Mouse (Mus musculus): ENCODE measurements at regions not wholly inside any gene's neighbourhood (a gene's known extent, or its start where the extent isn't known, plus 50 kb on each side); places are given as distances from the start of the nearest gene placed in this dataset.
"Not testable (repeated sequence)": the region's sequence is repeated elsewhere in the genome, so short reads cannot be mapped to it uniquely, and the experiment has no call there.

DNA sequence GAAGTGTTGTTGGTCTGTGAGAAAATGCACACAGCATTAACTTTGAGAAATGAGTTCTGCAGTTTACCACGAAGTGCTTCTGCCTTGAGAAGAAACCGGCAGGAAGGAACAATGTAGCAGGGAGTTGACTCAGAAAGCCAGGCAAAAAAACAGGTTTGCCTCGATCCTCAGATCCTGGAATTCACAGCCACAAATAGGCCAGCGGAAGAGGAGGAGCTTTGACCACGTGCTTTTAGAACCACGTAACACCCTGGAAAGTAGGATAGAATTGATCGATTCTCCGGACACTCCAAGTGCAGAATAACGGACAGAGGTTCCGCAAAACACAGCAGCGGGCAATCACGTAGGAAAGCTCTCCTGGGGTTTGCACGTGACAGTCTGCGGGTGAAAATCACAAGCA is 106.0 kb upstream of the Rhobtb1 start:
- WGBS (ENCODE audit: insufficient replicate concordance): 74% methylated on average over 14 of the region's 14 CpGs
- Histone ChIP-seq H3K9me3 (replicated peaks; ENCODE audit: control insufficient read depth, low read length) (no peaks in the 10 kb centered on the region), H3K9ac (ENCODE audit: low read depth, low read length) (no peak overlapping the region), H3K27me3 (ENCODE audit: control insufficient read depth, insufficient read depth, low read length) (no peaks in the 10 kb centered on the region), H3K4me2 (no peak overlapping the region), H3K4me3 (ENCODE audit: low read depth, low read length) (no peak overlapping the region), H3K27ac (ENCODE audit: low read depth, low read length) (no peak overlapping the region), H3K36me3 (ENCODE audit: control insufficient read depth, insufficient read depth, low read length) (no peaks in the 10 kb centered on the region), H3K4me1 (ENCODE audit: control insufficient read depth, insufficient read depth, low read length) (no peaks in the 10 kb centered on the region)
- no peak for ATAC-seq (replicated peaks; ENCODE audit: insufficient number of reproducible peaks, low FRiP score, low TSS enrichment)

DNA sequence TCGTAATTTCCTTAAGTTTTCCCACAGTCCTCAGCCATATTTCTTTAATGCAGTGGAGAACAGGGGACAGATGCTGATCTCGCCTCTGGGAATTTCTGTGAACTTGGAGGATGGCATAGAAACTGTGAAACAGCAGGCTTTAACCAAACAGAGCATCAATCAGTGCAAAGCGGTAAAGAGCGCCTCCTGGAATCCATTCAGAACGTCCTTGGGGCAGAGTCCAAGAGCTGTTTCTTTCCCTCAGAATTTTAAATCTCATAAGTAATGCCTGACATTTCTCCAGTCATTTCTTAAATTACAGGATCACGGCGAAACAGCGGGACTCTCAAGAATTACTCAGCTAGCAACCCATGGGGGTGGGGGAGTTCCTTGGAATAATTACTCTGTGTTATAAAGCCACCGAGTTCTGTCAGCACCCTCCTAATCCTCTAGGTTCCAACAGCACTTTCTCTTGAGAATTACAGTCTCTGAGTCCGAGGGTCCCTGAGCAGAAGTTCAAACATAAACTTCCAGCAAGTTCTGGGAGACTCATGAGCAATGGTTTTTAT is 105.2 kb upstream of the Rhobtb1 start:
- Histone ChIP-seq H3K4me1 (ENCODE audit: control insufficient read depth, insufficient read depth, low read length) (no peaks in the 10 kb centered on the region), H3K9me3 (replicated peaks; ENCODE audit: control insufficient read depth, low read length) (no peaks in the 10 kb centered on the region), H3K9ac (ENCODE audit: low read depth, low read length) (no peak overlapping the region), H3K4me3 (ENCODE audit: low read depth, low read length) (no peak overlapping the region), H3K36me3 (ENCODE audit: control insufficient read depth, insufficient read depth, low read length) (no peaks in the 10 kb centered on the region), H3K27ac (ENCODE audit: low read depth, low read length) (no peak overlapping the region), H3K27me3 (ENCODE audit: control insufficient read depth, insufficient read depth, low read length) (no peaks in the 10 kb centered on the region), H3K4me2 (no peak overlapping the region)
- WGBS (ENCODE audit: insufficient replicate concordance): 53% methylated on average over 10 of the region's 10 CpGs
- no peak for ATAC-seq (replicated peaks; ENCODE audit: insufficient number of reproducible peaks, low FRiP score, low TSS enrichment)

DNA sequence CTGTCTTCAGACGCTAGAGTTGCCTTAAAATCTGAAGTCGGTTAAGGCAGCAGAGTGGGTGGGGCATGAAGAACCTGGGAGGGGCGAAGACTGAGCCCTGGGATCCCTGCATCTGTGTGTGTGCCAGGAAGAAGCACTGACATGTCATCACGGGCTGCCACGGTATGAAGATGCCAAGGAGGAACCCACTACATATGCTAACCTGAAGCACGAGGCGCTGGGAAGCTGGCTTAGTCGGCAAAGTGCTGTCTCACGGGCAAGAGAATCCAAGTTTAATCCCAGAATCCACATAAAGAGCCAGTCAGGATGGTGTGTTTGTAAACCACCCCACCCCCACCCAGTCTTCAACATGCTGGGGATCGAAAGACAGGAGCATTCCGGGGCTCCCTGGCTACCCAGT is 73.2 kb upstream of the Rhobtb1 start:
- no peak overlapping the region for H3K9ac ChIP-seq (ENCODE audit: low read depth, low read length)
- no peak overlapping the region for H3K4me2 ChIP-seq
- no peak for ATAC-seq (replicated peaks; ENCODE audit: insufficient number of reproducible peaks, low FRiP score, low TSS enrichment)
- H3K4me3 ChIP-seq (ENCODE audit: low read depth, low read length): no peak overlapping the region
- H3K27ac ChIP-seq (ENCODE audit: low read depth, low read length): no peak overlapping the region
- no peaks in the 10 kb centered on the region for H3K36me3 ChIP-seq (ENCODE audit: control insufficient read depth, insufficient read depth, low read length)
- H3K9me3 ChIP-seq (replicated peaks; ENCODE audit: control insufficient read depth, low read length): no peaks in the 10 kb centered on the region
- WGBS (ENCODE audit: insufficient replicate concordance): 73% methylated on average over 11 of the region's 11 CpGs
- H3K27me3 ChIP-seq (ENCODE audit: control insufficient read depth, insufficient read depth, low read length): no peaks in the 10 kb centered on the region
- no peaks in the 10 kb centered on the region for H3K4me1 ChIP-seq (ENCODE audit: control insufficient read depth, insufficient read depth, low read length)

DNA sequence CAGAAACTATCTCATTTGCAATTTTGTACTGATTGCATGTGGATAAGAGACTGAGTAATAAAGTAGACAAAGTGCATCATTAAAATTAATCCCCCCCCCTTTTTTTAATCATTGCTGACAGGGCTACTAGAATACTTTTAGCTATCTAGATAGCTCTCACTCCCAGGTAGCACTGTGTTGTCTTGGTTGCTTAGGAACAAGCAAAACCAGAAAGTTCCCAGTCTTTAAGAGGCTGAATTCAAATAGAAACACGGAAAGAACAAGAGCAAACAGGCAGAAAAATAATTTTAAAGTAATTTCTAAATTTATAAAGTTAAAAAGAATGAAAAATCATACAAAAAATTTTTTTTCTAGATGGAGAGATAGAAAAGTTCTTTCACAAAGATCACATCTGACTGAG is 65.0 kb upstream of the Rhobtb1 start:
- H3K9ac ChIP-seq (ENCODE audit: low read depth, low read length): no peak overlapping the region
- 55% methylated on average over 1 of the region's 1 CpGs for WGBS (ENCODE audit: insufficient replicate concordance)
- H3K27me3 ChIP-seq (ENCODE audit: control insufficient read depth, insufficient read depth, low read length): no peaks in the 10 kb centered on the region
- H3K4me1 ChIP-seq (ENCODE audit: control insufficient read depth, insufficient read depth, low read length): no peaks in the 10 kb centered on the region
- H3K9me3 ChIP-seq (replicated peaks; ENCODE audit: control insufficient read depth, low read length): no peaks in the 10 kb centered on the region
- no peak overlapping the region for H3K27ac ChIP-seq (ENCODE audit: low read depth, low read length)
- H3K36me3 ChIP-seq (ENCODE audit: control insufficient read depth, insufficient read depth, low read length): no peaks in the 10 kb centered on the region
- H3K4me2 ChIP-seq: no peak overlapping the region
- ATAC-seq (replicated peaks; ENCODE audit: insufficient number of reproducible peaks, low FRiP score, low TSS enrichment): no peak
- no peak overlapping the region for H3K4me3 ChIP-seq (ENCODE audit: low read depth, low read length)

DNA sequence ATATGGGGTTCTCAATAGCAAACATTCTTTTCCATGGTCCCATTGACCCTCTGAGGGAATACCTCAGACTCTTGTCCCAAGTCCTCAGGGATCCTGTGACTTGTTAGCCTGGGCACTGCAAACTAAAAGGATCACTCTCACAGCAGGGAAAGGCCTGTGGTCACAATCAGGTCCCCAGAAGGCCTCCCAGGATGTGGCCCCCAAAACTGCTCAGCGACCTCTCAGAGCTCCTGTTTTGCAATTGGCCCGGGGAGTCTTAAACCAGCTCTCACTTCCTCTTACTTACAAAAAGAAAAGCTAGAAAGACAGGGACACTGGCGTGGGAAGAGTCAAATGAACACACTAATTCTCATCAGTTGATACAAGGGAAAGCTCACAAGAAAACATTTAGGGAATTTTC is 59.4 kb upstream of the Rhobtb1 start:
- Histone ChIP-seq H3K27ac (ENCODE audit: low read depth, low read length) (no peak overlapping the region), H3K4me1 (ENCODE audit: control insufficient read depth, insufficient read depth, low read length) (no peaks in the 10 kb centered on the region), H3K9me3 (replicated peaks; ENCODE audit: control insufficient read depth, low read length) (no peaks in the 10 kb centered on the region), H3K9ac (ENCODE audit: low read depth, low read length) (no peak overlapping the region), H3K4me3 (ENCODE audit: low read depth, low read length) (no peak overlapping the region), H3K27me3 (ENCODE audit: control insufficient read depth, insufficient read depth, low read length) (no peaks in the 10 kb centered on the region), H3K4me2 (no peak overlapping the region), H3K36me3 (ENCODE audit: control insufficient read depth, insufficient read depth, low read length) (no peaks in the 10 kb centered on the region)
- 70% methylated on average over 3 of the region's 3 CpGs for WGBS (ENCODE audit: insufficient replicate concordance)
- no peak for ATAC-seq (replicated peaks; ENCODE audit: insufficient number of reproducible peaks, low FRiP score, low TSS enrichment)

DNA sequence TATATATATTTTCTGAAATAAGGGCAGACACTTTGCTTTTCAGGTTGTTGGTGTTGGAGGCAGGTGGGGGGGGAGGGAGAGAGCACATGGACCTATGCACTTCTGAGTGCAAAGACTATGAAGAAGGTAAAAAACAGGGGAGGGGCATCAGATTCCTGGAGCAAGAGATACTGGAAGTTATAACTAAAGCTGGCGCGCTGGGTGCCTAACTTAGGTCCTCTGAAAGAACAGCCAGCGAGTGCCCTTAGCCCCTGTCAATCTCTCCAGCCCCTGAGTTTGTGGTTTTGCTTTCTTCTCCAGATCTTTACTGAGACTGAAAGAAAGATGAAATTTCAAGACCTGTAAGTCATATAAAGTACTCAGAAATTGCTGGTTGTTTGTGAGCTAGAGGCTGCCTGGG is 51.2 kb upstream of the Rhobtb1 start:
- no peak overlapping the region for H3K9ac ChIP-seq (ENCODE audit: low read depth, low read length)
- ATAC-seq (replicated peaks; ENCODE audit: insufficient number of reproducible peaks, low FRiP score, low TSS enrichment): no peak

DNA sequence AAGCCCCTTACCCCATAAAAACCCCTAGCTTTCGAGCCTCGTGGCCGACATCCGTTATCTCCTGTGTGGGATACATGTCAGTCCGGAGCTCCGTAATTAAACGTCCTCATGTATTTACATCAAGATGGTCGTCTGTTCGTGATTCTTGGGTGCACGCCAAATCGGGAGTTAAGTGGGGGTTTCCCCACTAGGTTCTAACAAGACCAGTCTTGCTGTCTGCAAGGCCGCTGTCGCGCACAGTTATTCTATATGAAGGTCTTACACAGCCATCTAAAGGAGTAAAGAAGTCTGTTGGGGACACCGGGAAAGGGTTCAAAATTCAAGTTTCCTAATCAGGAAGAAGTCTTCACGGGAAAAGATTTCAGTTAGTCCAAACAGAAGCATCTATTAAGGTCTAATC is 50.5 kb upstream of the Rhobtb1 start:
- WGBS (ENCODE audit: insufficient replicate concordance): 78% methylated on average over 16 of the region's 16 CpGs
- H3K4me1 ChIP-seq (ENCODE audit: control insufficient read depth, insufficient read depth, low read length); H3K4me3 ChIP-seq (ENCODE audit: low read depth, low read length); H3K4me2 ChIP-seq; ATAC-seq (replicated peaks; ENCODE audit: insufficient number of reproducible peaks, low FRiP score, low TSS enrichment); H3K36me3 ChIP-seq (ENCODE audit: control insufficient read depth, insufficient read depth, low read length); H3K9me3 ChIP-seq (replicated peaks; ENCODE audit: control insufficient read depth, low read length); H3K9ac ChIP-seq (ENCODE audit: low read depth, low read length); H3K27me3 ChIP-seq (ENCODE audit: control insufficient read depth, insufficient read depth, low read length); H3K27ac ChIP-seq (ENCODE audit: low read depth, low read length): not testable (repeated sequence)

More for the DNA sequence above, 51.2 kb upstream of the Rhobtb1 start:
- H3K4me1 ChIP-seq (ENCODE audit: control insufficient read depth, insufficient read depth, low read length): no peaks in the 10 kb centered on the region
- no peaks in the 10 kb centered on the region for H3K27me3 ChIP-seq (ENCODE audit: control insufficient read depth, insufficient read depth, low read length)
- no peaks in the 10 kb centered on the region for H3K36me3 ChIP-seq (ENCODE audit: control insufficient read depth, insufficient read depth, low read length)
- no peak overlapping the region for H3K27ac ChIP-seq (ENCODE audit: low read depth, low read length)
- H3K4me3 ChIP-seq (ENCODE audit: low read depth, low read length): no peak overlapping the region
- 82% methylated on average over 3 of the region's 3 CpGs for WGBS (ENCODE audit: insufficient replicate concordance)
- H3K9me3 ChIP-seq (replicated peaks; ENCODE audit: control insufficient read depth, low read length): peaks cover 3% of the 10 kb centered on the region; the same call in 1 of the 2 replicates
- H3K4me2 ChIP-seq: no peak overlapping the region
